Mouse (Mus musculus) myocyte (in vitro differentiated cells): ENCODE measurements around the gene Ctf2.

Source experiments
- CEBPB ChIP-seq: IDR thresholded peaks from 2 replicates; pipeline ENCODE4 v1.6.1; 2011; ENCODE audit warnings: mild to moderate bottlenecking, moderate library complexity; ENCODE audit not compliant: poor library complexity, insufficient read depth, severe bottlenecking
- MAX ChIP-seq: IDR thresholded peaks from one replicate; pipeline ENCODE4 v1.6.1; 2011; ENCODE audit warnings: low read depth, mild to moderate bottlenecking, control low read depth
- MYOD1 ChIP-seq, 3 experiments: IDR thresholded peaks; one replicate each; pipeline ENCODE4 v1.6.1; 2011; ENCODE audit warnings: control low read depth in 2 of 3, low read depth in 2 of 3, mild to moderate bottlenecking in 2 of 3, moderate library complexity in 1 of 3; ENCODE audit not compliant: insufficient read length in 2 of 3, control insufficient read depth in 1 of 3
- POLR2A ChIP-seq: IDR thresholded peaks from one replicate; pipeline ENCODE4 v1.6.1; 2011; ENCODE audit warnings: low read depth, mild to moderate bottlenecking, control low read depth, moderate library complexity; ENCODE audit not compliant: insufficient read length
- REST ChIP-seq: IDR thresholded peaks from one replicate; pipeline ENCODE4 v1.6.1; 2011; ENCODE audit warnings: mild to moderate bottlenecking, control low read depth, moderate library complexity; ENCODE audit not compliant: insufficient read depth, insufficient read length
- TCF12 ChIP-seq: IDR thresholded peaks from one replicate; pipeline ENCODE4 v1.6.1; 2011; ENCODE audit warnings: mild to moderate bottlenecking, control low read depth; ENCODE audit not compliant: poor library complexity, insufficient read depth, severe bottlenecking
- TCF3 ChIP-seq: IDR thresholded peaks from one replicate; pipeline ENCODE4 v1.6.1; 2011; ENCODE audit warnings: low read depth, control low read depth; ENCODE audit not compliant: insufficient read length
- USF1 ChIP-seq: IDR thresholded peaks from one replicate; pipeline ENCODE4 v1.6.1; 2011; ENCODE audit warnings: low read depth, mild to moderate bottlenecking, control low read depth, moderate library complexity

- TF ChIP-seq TCF12 (no peak), POLR2A (no peak), MYOD1 (IDR thresholded peaks at IDR 0.05; ENCODE audit: control insufficient read depth in 1 of 3, insufficient read length in 2 of 3, low read depth in 2 of 3) (no peak), USF1 (no peak), MAX (no peak), TCF3 (no peak), REST (no peak), CEBPB (no peak)
Observed at GRCm38 (mm10) chr7:127705706-127706105, 26.3 kb downstream of the Ctf2 start.
